Mouse (Mus musculus) ES-E14 (cell line): ENCODE results near the gene Nuak1. TPM values are rescaled to one million over a fixed set of nuclear protein-coding genes. Genes with fewer than 3 reads are reported as not detected.

Source experiments
- DNase-seq: peaks from one replicate; pipeline ENCODE4 v3.0.0-alpha.2; 2013; ENCODE audit warnings: low read depth, low spot score
- H3K27ac ChIP-seq: 2 replicates; pipeline ENCODE4 v1.5.1; 2012; ENCODE audit warnings: low read depth, mild to moderate bottlenecking, low read length, moderate library complexity, mixed read lengths; ENCODE audit not compliant: poor library complexity, insufficient read depth, severe bottlenecking
- H3K36me3 ChIP-seq: 2 replicates; pipeline ENCODE4 v1.6.1; 2012; ENCODE audit warnings: mild to moderate bottlenecking, low read length, moderate library complexity, mixed read lengths; ENCODE audit not compliant: control insufficient read depth, poor library complexity, insufficient read depth, severe bottlenecking
- H3K4me1 ChIP-seq, 2 experiments: fragments of 150-350 bp in 1 of 2; sonication (generic) in 1 of 2; 2 replicates each; pipeline ENCODE4 v1.6.1; 2012; ENCODE audit warnings: low read length in 2 of 2, mild to moderate bottlenecking in 1 of 2, mixed read lengths in 1 of 2; ENCODE audit not compliant: control insufficient read depth in 2 of 2, insufficient read depth in 2 of 2, poor library complexity in 1 of 2
- H3K4me3 ChIP-seq, 2 experiments: fragments of 150-350 bp in 1 of 2; sonication (generic) in 1 of 2; 2 replicates each; pipeline ENCODE4 v1.5.1; 2012; ENCODE audit warnings: low read length in 2 of 2, low read depth in 1 of 2, mild to moderate bottlenecking in 1 of 2, mixed read lengths in 1 of 2; ENCODE audit not compliant: insufficient read depth in 1 of 2, poor library complexity in 1 of 2, severe bottlenecking in 1 of 2
- H3K9ac ChIP-seq: 2 replicates; pipeline ENCODE4 v1.6.1; 2012; ENCODE audit warnings: low read depth, mild to moderate bottlenecking, low read length, mixed read lengths; ENCODE audit not compliant: poor library complexity, insufficient read depth, severe bottlenecking
- H3K9me3 ChIP-seq: fragments of 150-350 bp; sonication (generic); 2 replicates; pipeline ENCODE4 v1.6.1; 2012; ENCODE audit warnings: low read depth, mild to moderate bottlenecking, low read length; ENCODE audit not compliant: control insufficient read depth, insufficient read depth
- CHD2 ChIP-seq: IDR thresholded peaks from 2 replicates; pipeline ENCODE4 v1.6.1; 2014; ENCODE audit warnings: mild to moderate bottlenecking, low read depth, low read length, inconsistent platforms
- HCFC1 ChIP-seq: IDR thresholded peaks from 2 replicates; pipeline ENCODE4 v1.6.1; 2012; ENCODE audit warnings: low read length, inconsistent platforms, borderline replicate concordance; ENCODE audit not compliant: insufficient read depth
- MAFK ChIP-seq: IDR thresholded peaks from 2 replicates; pipeline ENCODE4 v1.6.1; 2014; ENCODE audit warnings: mild to moderate bottlenecking, low read depth, low read length, inconsistent platforms; ENCODE audit not compliant: insufficient read depth
- ZC3H11A ChIP-seq: IDR thresholded peaks from 2 replicates; pipeline ENCODE4 v1.6.1; 2012; ENCODE audit warnings: low read depth, mild to moderate bottlenecking, inconsistent platforms, low read length, borderline replicate concordance
- ZNF384 ChIP-seq: IDR thresholded peaks from 2 replicates; pipeline ENCODE4 v1.6.1; 2012; ENCODE audit warnings: low read depth, low read length, inconsistent platforms
- in situ Hi-C, 2 experiments: fragments of 600-800 bp; cut with MboI; formaldehyde crosslinking; loops; one replicate each; pipeline ENCODE4 v1.15.1; 2025; ENCODE audit warnings: low sequenced_read_pairs in 2 of 2, inconsistent platforms in 1 of 2; ENCODE audit not compliant: unreplicated experiment in 2 of 2
- total RNA-seq: library from RNA; depleted of rRNA; stranded (reverse); fragments of 300-350 nt; gene quantifications from 2 replicates; pipeline ENCODE4 v1.2.3, GENCODE M21; 2012

The Nuak1 gene
- total RNA-seq, 1 experiment: 15.1 TPM

GRCm38 (mm10) chr10:84451883-84452282 lies 11.5 kb upstream of the Nuak1 start:
- Histone ChIP-seq H3K27ac (no peak overlapping the region), H3K9ac (no peak overlapping the region), H3K4me3 (no peak overlapping the region), H3K4me1 (peaks cover 4 to 6% of the 10 kb centered on the region in 2 experiments; a peak in 3 of 4 replicates), H3K9me3 (no peaks in the 10 kb centered on the region), H3K36me3 (no peaks in the 10 kb centered on the region)
- TF ChIP-seq HCFC1 (no peak), MAFK (no peak), CHD2 (no peak), ZC3H11A (no peak), ZNF384 (no peak)
- DNase-seq: no peak
- in situ Hi-C loops: no loop called here

DNA sequence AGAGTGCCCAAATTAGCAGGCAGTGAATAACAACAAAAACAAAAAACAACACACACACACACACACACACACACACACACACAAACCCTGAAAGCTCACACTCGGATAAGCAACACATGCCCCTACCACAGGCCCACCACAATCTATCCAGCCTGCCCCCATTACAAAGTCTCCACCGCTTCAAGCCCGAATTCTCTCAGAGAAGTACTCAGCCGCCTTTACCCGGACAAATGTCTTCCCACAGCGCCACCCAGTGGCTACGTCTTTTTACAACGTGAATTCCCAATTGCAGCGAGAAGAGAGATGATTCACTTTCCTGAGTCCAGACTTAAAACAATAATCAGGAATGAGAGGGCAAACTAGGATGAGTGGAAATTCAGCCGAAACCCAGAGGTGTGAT lies 10.3 kb upstream of the Nuak1 start:
- Histone ChIP-seq H3K9me3 (no peaks in the 10 kb centered on the region), H3K36me3 (no peaks in the 10 kb centered on the region), H3K9ac (no peak overlapping the region), H3K27ac (no peak overlapping the region), H3K4me1 (peaks cover 6 to 8% of the 10 kb centered on the region in 2 experiments; a peak in 3 of 4 replicates), H3K4me3 (no peak overlapping the region)
- TF ChIP-seq MAFK (no peak), CHD2 (no peak), ZNF384 (no peak), ZC3H11A (peak; percentile 97), HCFC1 (no peak)
- peak; percentile 77 for DNase-seq
- in situ Hi-C loops: no loop called here

DNA sequence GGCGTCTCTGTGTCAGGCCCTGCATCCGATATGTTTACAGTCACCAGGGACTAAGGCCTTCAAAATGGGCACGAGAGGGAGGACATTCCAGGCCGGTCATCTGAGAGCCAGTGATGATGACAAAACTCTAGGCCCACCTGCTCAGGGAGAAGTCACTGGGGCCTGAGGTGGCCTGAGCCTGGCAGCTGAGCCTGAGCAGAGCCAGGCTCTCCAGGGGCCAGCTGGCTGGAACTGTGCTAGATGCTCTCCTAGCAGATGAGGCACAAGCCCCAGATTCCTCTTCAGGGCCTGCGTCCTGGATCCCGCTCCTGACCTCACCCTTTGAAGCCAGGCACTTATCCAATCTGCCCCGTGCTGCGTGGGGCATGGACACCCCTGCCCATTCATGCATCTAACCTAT lies 9.3 kb upstream of the Nuak1 start:
- no peak overlapping the region for H3K27ac ChIP-seq

DNA sequence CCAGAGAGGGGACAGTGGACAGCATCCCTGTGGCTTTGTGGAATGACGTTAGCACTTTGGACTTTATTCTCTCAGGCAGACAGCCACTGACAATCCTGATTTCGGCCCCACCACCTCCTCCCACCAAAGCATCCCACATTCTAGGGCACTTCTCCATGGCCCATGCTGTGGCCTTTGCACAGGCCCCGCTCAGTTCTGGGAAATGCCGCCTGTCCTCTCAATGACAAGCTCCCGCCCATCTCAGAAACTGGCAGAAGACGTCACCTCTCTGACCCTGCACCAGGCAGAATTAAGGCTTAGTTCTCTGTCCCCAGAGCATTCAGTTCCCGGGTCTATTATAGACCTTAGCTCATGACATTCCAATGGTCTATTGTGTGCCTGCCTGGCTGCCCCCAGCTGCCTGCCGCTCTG lies 7.0 kb upstream of the Nuak1 start:
- Histone ChIP-seq H3K27ac (no peak overlapping the region), H3K9me3 (no peaks in the 10 kb centered on the region), H3K4me3 (no peak overlapping the region), H3K9ac (no peak overlapping the region), H3K36me3 (no peaks in the 10 kb centered on the region), H3K4me1 (peaks cover 6 to 8% of the 10 kb centered on the region in 2 experiments; a peak in 3 of 4 replicates)
- DNase-seq: no peak
- TF ChIP-seq ZNF384: no peak
- no peak for TF ChIP-seq ZC3H11A
- no peak for TF ChIP-seq HCFC1
- no peak for TF ChIP-seq MAFK
- in situ Hi-C loops: no loop called here

More for the DNA sequence above, 9.3 kb upstream of the Nuak1 start:
- DNase-seq: no peak
- Histone ChIP-seq H3K9me3 (no peaks in the 10 kb centered on the region), H3K4me1 (peaks cover 6 to 8% of the 10 kb centered on the region in 2 experiments; a peak in 3 of 4 replicates), H3K36me3 (no peaks in the 10 kb centered on the region), H3K4me3 (no peak overlapping the region), H3K9ac (no peak overlapping the region)
- in situ Hi-C loops: no loop called here
- TF ChIP-seq ZC3H11A (no peak), MAFK (no peak), HCFC1 (no peak), CHD2 (no peak)

- Histone ChIP-seq H3K27ac (no peak overlapping the region), H3K4me1 (peaks cover 6 to 8% of the 10 kb centered on the region in 2 experiments), H3K9me3 (no peaks in the 10 kb centered on the region), H3K9ac (no peak overlapping the region), H3K36me3 (no peaks in the 10 kb centered on the region), H3K4me3 (no peak overlapping the region)
- TF ChIP-seq MAFK (no peak), CHD2 (no peak)
- DNase-seq: no peak
- in situ Hi-C loops: no loop called here
These were observed 6.3 kb upstream of the Nuak1 start for GRCm38 (mm10) chr10:84446661-84447060.
